Mouse (Mus musculus) frontal cortex, adult 2 months (tissue): ENCODE data around the gene Fam110c. TPM values are rescaled to one million over a fixed set of nuclear protein-coding genes. Genes with fewer than 3 reads are reported as not detected.

ENCODE experiments used
- DNase-seq, 2 experiments: peaks; one replicate each; pipeline ENCODE4 v3.0.0; 2022; ENCODE audit warnings: low spot score in 1 of 2; ENCODE audit errors: extremely low spot score in 1 of 2
- polyA plus RNA-seq: library from polyadenylated mRNA; depleted of rRNA; stranded (reverse); fragments of >200 nt; gene quantifications from 2 replicates; pipeline ENCODE4 v1.2.3, GENCODE M21; 2012; rRNA removed

Gene Fam110c
- polyA plus RNA-seq, 1 experiment, result 0.70 TPM

GRCm38 (mm10) chr12:31101190-31101589 lies 27.5 kb downstream of the Fam110c start:
- no peak for DNase-seq

- DNase-seq, result no peak
Observed at GRCm38 (mm10) chr12:31101821-31102220, 28.2 kb downstream of the Fam110c start.

GRCm38 (mm10) chr12:31116005-31116466 lies 42.4 kb downstream of the Fam110c start:
- peak; percentile 4 to 68 for DNase-seq

- no peak for DNase-seq
Observed at GRCm38 (mm10) chr12:31120535-31120934, 46.9 kb downstream of the Fam110c start.

GRCm38 (mm10) chr12:31122892-31123622 lies 49.4 kb downstream of the Fam110c start:
- DNase-seq, result no peak

- DNase-seq, result no peak
Observed at GRCm38 (mm10) chr12:31126071-31126470, 52.4 kb downstream of the Fam110c start.

GRCm38 (mm10) chr12:31129548-31129947 lies 55.9 kb downstream of the Fam110c start:
- DNase-seq, result no peak

Other genes starting within 250 kb of the Fam110c start
- gene Alkal2, start 189.5 kb upstream of the Fam110c start, polyA plus RNA-seq, result 1.0 and 1.5 TPM in 2 replicates
- gene Acp1, start 162.3 kb upstream of the Fam110c start, polyA plus RNA-seq, result 25.1 and 32.3 TPM in 2 replicates
- 8.3 and 9.9 TPM in 2 replicates for gene Sh3yl1, start 162.2 kb upstream of the Fam110c start, polyA plus RNA-seq
- gene Gm6993, start 166.9 kb downstream of the Fam110c start, polyA plus RNA-seq, result not detected in 2 replicates
- gene Lamb1, start 191.4 kb downstream of the Fam110c start, polyA plus RNA-seq, result 7.6 and 8.4 TPM in 2 replicates